Comparison of ENCODE assay signal across 9 mouse cellular contexts in genomic region chr6:23248313-23249052, GRCm38 (mm10). TPM values are rescaled to one million over a fixed set of nuclear protein-coding genes. Genes with fewer than 3 reads are reported as not detected.
DNase-seq lines count a peak whose midpoint lies in the region; ATAC-seq and TF ChIP-seq lines count a peak whose summit lies in the region.
"Had no signal": no experiment of that assay in that cellular context is flagged by ENCODE, and none has a peak within 500 bp of the region (broad histone marks: within the 10 kb centered on the region; RNA-seq: fewer than 3 reads in every experiment).

Gene Fezf1, minus strand, starts transcription at chr6:23248362.

- H3K36me3 ChIP-seq in forebrain, postnatal 0 days (ENCODE audit: insufficient read depth), result no peaks in the 10 kb centered on the region
- no peaks in the 10 kb centered on the region for H3K36me3 ChIP-seq in liver, embryonic 16.5 days (ENCODE audit: control insufficient read depth, insufficient read depth)

- peak; percentile 12 for DNase-seq in adrenal gland, adult 2 months
- no peak for DNase-seq in adrenal gland, postnatal 36 days
- peak; percentile 83 for DNase-seq in ES-CJ7 (ENCODE audit: low read depth, low spot score)
- peak; percentile 50 for DNase-seq in forebrain, postnatal 0 days
- DNase-seq in right cerebral cortex, adult 18-20 months, result no peak
- no peak for DNase-seq in spleen, adult 18-20 months

- no peak within 1 kb of the TSS for H3K27ac ChIP-seq in forebrain, postnatal 0 days (ENCODE audit: low read depth, low read length)
- no peak within 1 kb of the TSS for H3K27ac ChIP-seq in liver, embryonic 16.5 days (ENCODE audit: low read length)

- peaks cover 82% of the 10 kb centered on the region for H3K27me3 ChIP-seq in forebrain, postnatal 0 days (ENCODE audit: insufficient read depth, low read length)
- H3K27me3 ChIP-seq in liver, embryonic 16.5 days (ENCODE audit: control insufficient read depth, insufficient read depth, low read depth, low read length), result peaks cover 83% of the 10 kb centered on the region

- no peak for TF ChIP-seq CTCF in forebrain, postnatal 0 days (IDR thresholded peaks at IDR 0.05; ENCODE audit: low read depth)

- H3K4me2 ChIP-seq in forebrain, postnatal 0 days (ENCODE audit: low read depth), result peak within 1 kb of the TSS; percentile 57
- H3K4me2 ChIP-seq in liver, embryonic 16.5 days (ENCODE audit: low read depth, low read length), result peak within 1 kb of the TSS; percentile 20; the same call in 1 of the 2 replicates

- ATAC-seq in forebrain, postnatal 0 days, result no peak
- no peak for ATAC-seq in liver, embryonic 16.5 days (ENCODE audit: low read depth)
- ATAC-seq in erythroblast, adult 5-6 weeks (replicated peaks; ENCODE audit: low FRiP score, poor library complexity, severe bottlenecking), result no peak

- no peaks in the 10 kb centered on the region for H3K9me3 ChIP-seq in forebrain, postnatal 0 days (ENCODE audit: low read length)
- no peaks in the 10 kb centered on the region for H3K9me3 ChIP-seq in liver, embryonic 16.5 days (replicated peaks; ENCODE audit: control insufficient read depth, low read length)

- no peak within 1 kb of the TSS for H3K9ac ChIP-seq in forebrain, postnatal 0 days
- H3K9ac ChIP-seq in liver, embryonic 16.5 days (ENCODE audit: low read depth, low read length), result no peak within 1 kb of the TSS

- peak within 1 kb of the TSS; percentile 38 for H3K4me3 ChIP-seq in forebrain, postnatal 0 days (ENCODE audit: low read depth, low read length)
- H3K4me3 ChIP-seq in liver, embryonic 16.5 days (ENCODE audit: low read depth, low read length), result no peak within 1 kb of the TSS

- 1% methylated on average over 31 of the region's 31 CpGs for WGBS in forebrain, postnatal 0 days
- under 1% methylated on average over 31 of the region's 31 CpGs for WGBS in liver, embryonic 16.5 days (ENCODE audit: insufficient replicate concordance)

- H3K4me1 ChIP-seq in forebrain, postnatal 0 days (ENCODE audit: insufficient read depth), result no peaks in the 10 kb centered on the region
- H3K4me1 ChIP-seq in liver, embryonic 16.5 days (ENCODE audit: control insufficient read depth, low read depth, low read length), result no peaks in the 10 kb centered on the region

RNA-seq across cellular contexts. Expression of gene Fezf1, which starts in this region (rescaled TPM):
- total RNA-seq in adrenal gland, adult 2 months (2021), result not detected
- polyA plus RNA-seq in adrenal gland, adult 2 months (2012; rRNA removed), result not detected in 2 replicates
- not detected for total RNA-seq in adrenal gland, postnatal 36 days (2021)
- total RNA-seq in forebrain, postnatal 0 days (2014; rRNA removed), result 6.1 and 19.7 TPM in 2 replicates
- 4.5 and 10.0 TPM in 2 replicates for polyA plus RNA-seq in forebrain, postnatal 0 days (2015; fragmentation: Nextera tagmentation; extraction: Ambion mirVana)
- polyA plus RNA-seq in liver, embryonic 16.5 days (2015; fragmentation: Nextera tagmentation; extraction: Ambion mirVana), result not detected in 2 replicates
- total RNA-seq in erythroblast, adult 5-6 weeks (2015; ENCODE audit: low replicate concordance), result not detected in 2 replicates
- total RNA-seq in erythroblast, adult 5-6 weeks (2017; ENCODE audit: low replicate concordance), result not detected in 2 replicates
- total RNA-seq: gastrocnemius, adult 18-20 months had no signal

Comparison
In these comparisons a context has a peak if more than half of its experiments do, and no peak if none do; other contexts are left out.
1. Peak in DNase-seq in adrenal gland, adult 2 months; RNA of the gene not detected or under 1 TPM.
2. DNase-seq: peak in ES-CJ7 (single experiment) and forebrain, postnatal 0 days (single experiment); none in adrenal gland, postnatal 36 days (0 of 2), right cerebral cortex, adult 18-20 months (single experiment) and spleen, adult 18-20 months (0 of 2).